Mouse (Mus musculus) megakaryocyte-erythroid progenitor cell, adult 5-6 weeks (primary cell): ENCODE data around the gene Kif16b. TPM values are rescaled to one million over a fixed set of nuclear protein-coding genes. Genes with fewer than 3 reads are reported as not detected.
"Not testable (repeated sequence)": the region's sequence is repeated elsewhere in the genome, so short reads cannot be mapped to it uniquely, and the experiment has no call there.

ENCODE experiments used
- ATAC-seq: replicated peaks from 2 replicates; pipeline ENCODE4 v1.8.0; 2016; ENCODE audit warnings: mild to moderate bottlenecking, inconsistent platforms; ENCODE audit not compliant: severe bottlenecking, poor library complexity, low FRiP score, low TSS enrichment
- total RNA-seq, 2 experiments: library from RNA; stranded (forward) in 1 of 2; stranded (reverse) in 1 of 2; fragments of 200-1000, 215-1000 nt in 1 of 2; fragments of >200 nt in 1 of 2; fragmentation: Nextera tagmentation in 1 of 2; gene quantifications; 2 replicates each; pipeline ENCODE4 v1.2.3; 2014 to 2017

Gene Kif16b
- total RNA-seq, 2 experiments from 2014 or later = 9.2 to 13.7 TPM

DNA sequence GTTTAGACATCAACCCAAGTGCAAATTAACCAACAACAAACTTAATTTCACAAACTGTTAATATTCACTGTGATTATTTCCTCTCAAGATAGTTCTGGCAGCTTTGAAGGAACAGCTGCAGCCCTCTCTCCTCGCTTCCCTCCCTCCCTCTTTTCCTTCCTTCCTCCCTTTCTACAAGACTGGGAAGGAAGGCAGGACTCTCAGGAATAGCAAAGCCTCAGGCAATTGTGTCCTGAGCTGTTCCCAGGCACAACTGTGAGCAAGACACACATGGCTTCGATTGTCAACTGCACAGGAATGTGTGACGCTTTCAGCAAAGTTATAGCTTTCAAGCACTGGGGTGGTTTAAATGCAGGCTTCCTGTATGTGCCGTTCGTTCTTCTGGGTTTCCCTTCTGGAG, 286.8 kb downstream of the Kif16b start:
- no peak for ATAC-seq

- ATAC-seq = no peak
Observed at GRCm38 (mm10) chr2:142612359-142612953, 288.9 kb downstream of the Kif16b start.

DNA sequence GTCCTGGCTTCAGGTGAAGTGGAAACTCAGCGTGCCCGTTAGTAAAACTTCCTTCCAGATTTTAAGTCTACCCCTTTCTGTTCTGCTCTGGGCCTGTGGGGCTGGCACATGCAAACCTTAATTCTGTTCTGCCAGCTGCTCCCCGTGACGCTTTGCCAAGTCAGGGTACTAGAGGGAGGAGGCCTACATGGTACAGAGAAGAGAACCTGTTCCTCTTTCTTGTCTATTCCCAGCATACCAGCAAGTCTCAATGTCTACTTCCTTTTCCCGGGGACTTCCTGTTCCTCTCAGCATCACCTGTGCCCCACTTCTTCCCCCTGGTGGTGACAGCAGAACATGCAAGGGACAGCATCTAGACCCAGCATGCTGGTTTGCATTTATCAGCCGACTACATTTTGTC, 290.2 kb downstream of the Kif16b start:
- peak; percentile 57; the same call in 1 of the 2 replicates for ATAC-seq

GRCm38 (mm10) chr2:142610206-142610605, 291.1 kb downstream of the Kif16b start:
- ATAC-seq = no peak

DNA sequence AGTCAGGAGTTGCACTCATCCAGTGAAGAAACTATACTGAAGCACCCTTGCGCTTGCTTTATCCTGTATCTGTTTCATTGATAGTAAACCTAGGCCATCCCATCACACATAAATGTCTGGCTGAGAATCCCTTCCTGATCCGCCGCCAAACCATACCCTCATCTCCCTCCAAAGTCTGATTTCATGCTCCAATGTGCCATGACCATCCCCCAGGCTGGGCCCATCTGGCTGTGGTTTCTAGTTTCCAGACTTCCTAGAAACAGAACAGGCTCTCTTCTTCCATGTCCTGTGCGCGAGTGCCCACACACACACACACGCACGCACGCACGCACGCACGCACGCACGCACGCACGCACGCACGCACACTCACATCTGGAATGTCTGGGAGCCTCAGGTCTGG, 292.6 kb downstream of the Kif16b start:
- no peak for ATAC-seq

DNA sequence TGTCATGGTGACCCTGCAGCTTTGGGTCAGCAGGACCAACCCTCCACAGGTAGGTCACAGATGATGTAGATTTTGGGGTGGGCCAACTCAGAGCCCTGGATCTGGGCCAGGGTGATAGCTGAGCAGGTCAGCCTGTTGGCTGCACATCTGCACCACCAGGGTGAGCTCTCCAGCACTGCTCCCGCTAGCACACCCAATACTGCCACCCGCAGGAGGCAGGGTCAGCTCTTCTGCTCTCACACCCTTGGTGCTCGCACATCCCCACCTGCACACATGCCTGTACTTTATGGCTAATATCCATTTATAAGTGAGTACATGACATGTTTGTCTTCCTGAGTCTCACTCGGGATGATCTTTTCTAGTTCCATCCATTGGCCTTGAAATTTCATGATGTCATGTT, 296.6 kb downstream of the Kif16b start:
- ATAC-seq = 0 out of 2 replicates have a peak, but pooled peaks have one; percentile 34

GRCm38 (mm10) chr2:142603210-142603609, 298.1 kb downstream of the Kif16b start:
- no peak for ATAC-seq

GRCm38 (mm10) chr2:142599235-142599634, 302.1 kb downstream of the Kif16b start:
- ATAC-seq = no peak

DNA sequence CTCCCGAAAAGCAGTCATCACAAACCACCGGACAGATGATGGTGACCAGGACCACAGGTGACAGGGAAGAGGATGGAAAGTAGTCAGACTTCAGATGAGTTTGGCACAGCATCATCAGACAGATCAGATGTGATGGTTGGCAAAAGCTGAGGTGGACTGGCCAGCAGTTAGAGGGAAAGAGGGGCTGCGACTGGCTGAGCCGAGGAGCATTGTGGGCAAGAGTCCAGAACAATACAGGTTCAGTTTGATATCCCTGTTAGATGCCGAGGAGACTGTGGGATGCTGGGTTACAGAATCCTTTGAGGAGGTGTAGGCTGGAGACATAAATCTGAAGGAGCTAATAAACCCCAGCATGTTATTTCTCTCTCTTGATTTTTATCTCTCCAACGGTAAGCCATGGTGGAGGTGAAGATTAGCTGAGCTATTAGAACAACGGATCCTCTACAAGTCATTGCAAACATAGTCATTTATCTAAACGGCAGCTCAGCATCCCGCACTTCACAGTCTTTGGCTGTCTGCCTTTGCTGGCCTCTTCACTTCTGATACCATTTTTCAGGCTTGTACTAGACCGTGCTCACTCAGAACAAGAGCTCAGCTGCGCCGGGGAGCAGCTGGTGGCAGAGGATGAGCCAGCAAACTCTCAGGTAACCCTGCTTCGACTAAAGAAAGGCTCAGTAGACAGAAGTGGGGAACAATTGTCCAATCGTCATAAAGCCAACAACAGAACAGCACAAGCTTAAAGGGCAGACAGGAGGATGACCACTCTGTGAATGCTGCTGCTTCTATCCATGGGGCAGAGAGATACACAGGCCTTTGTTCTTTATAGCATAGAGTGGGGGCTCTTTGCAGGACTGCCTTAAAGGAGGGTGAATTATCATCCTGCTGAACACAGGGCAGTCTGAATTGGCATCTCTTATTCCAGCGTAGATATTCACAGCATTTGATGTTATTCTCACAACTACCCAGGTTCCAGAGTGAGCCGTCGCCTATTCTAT, 304.9 kb downstream of the Kif16b start:
- no peak for ATAC-seq

- no peak for ATAC-seq
Observed at GRCm38 (mm10) chr2:142590938-142591337, 310.4 kb downstream of the Kif16b start.

DNA sequence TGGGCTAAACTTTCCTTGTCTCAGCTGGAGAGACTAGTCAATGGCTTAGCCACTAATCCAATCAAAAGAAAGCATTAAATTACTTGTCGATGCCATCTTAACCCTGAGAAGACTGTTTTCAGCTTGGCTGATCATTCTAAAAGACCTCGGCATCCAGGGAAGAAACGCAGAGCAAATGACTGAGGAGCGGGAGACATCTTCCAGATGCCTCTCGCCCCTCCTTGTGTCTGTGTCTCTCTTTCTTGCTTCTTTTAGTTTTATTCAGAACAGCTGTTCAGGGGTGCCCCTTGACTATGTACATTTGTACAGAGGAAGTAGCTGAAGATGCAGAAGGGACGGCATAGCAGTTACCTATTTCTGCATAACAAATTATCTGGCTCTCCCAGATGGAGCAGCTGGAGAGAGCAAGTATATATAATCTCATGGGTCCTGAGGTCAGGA, 311.0 kb downstream of the Kif16b start:
- ATAC-seq = no peak

- no peak for ATAC-seq
Observed at GRCm38 (mm10) chr2:142589403-142590283, 311.7 kb downstream of the Kif16b start.

DNA sequence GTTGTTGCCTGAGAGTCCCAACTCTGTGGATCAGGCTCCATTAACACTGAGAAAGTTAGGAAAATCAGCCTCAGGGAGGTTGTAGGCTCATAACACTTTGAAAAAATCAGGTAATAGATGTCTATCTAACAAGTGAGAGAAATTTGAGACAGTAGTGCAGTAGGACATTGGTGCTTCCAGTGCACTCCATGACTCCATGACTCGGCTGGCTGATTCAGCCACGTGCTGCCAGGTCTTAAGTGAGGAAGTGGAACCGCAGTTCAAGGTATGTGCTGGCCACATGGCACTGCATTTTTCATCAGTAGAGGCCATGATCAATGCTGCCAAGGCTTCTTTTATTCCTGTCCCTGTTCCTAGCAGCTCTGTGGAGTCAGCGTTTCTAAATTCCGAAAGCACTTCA, 315.5 kb downstream of the Kif16b start:
- ATAC-seq = no peak

GRCm38 (mm10) chr2:142584851-142585737, 316.2 kb downstream of the Kif16b start:
- no peak for ATAC-seq

DNA sequence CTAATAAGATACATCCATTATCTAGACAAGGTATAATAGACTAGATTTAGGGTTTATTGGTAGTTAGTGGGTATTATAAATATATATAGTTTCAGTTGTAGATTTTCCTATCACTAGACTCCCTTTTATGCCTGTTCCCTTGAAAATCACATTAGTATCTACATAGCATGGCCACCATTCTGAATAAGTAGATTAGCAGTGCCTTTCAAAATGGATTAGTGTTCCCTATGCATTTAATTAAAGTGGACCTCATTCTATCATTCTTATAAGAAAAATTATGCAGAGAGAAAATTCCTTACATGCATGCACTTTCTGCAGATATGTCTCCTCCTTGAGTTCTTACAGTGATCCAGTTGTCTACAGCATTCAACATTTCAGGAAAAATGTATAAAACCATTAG, 320.9 kb downstream of the Kif16b start:
- ATAC-seq = no peak

GRCm38 (mm10) chr2:142577414-142577813, 323.9 kb downstream of the Kif16b start:
- ATAC-seq = not testable (repeated sequence)

GRCm38 (mm10) chr2:142569771-142570170, 331.6 kb downstream of the Kif16b start:
- no peak for ATAC-seq
